Mouse (Mus musculus) heart, postnatal 0 days (tissue): ENCODE measurements around the gene Ranbp2. TPM values are rescaled to one million over a fixed set of nuclear protein-coding genes. Genes with fewer than 3 reads are reported as not detected.

Experiments
- ATAC-seq: fragments of 200-750 bp; cut with Nextera tagmentation; 2 replicates; pipeline ENCODE4 v1.8.0; 2017; ENCODE audit warnings: low read depth, moderate number of reproducible peaks, moderate library complexity; ENCODE audit not compliant: insufficient read depth
- DNase-seq: peaks from one replicate; pipeline ENCODE4 v3.0.0-alpha.2; 2016; ENCODE audit warnings: low spot score
- H3K27ac ChIP-seq: fragments of 300-500 bp; sonication (generic); 2 replicates; pipeline ENCODE4 v1.5.1; 2014; ENCODE audit warnings: low read depth, mild to moderate bottlenecking
- H3K27me3 ChIP-seq: fragments of 300-500 bp; sonication (generic); 2 replicates; pipeline ENCODE4 v1.6.1; 2014; ENCODE audit warnings: low read length, mixed read lengths; ENCODE audit not compliant: control insufficient read depth, insufficient read depth
- H3K36me3 ChIP-seq: fragments of 300-500 bp; sonication (generic); replicated peaks from 2 replicates; pipeline ENCODE4 v1.6.1; 2014; ENCODE audit warnings: low read length, mixed read lengths; ENCODE audit not compliant: control insufficient read depth, insufficient read depth
- H3K4me1 ChIP-seq: fragments of 300-500 bp; sonication (generic); 2 replicates; pipeline ENCODE4 v1.6.1; 2014; ENCODE audit warnings: antibody characterized with exemption; ENCODE audit not compliant: control insufficient read depth, insufficient read depth
- H3K4me2 ChIP-seq: fragments of 300-500 bp; sonication (generic); 2 replicates; pipeline ENCODE4 v1.6.1; 2014; ENCODE audit warnings: low read depth, mild to moderate bottlenecking, low read length, moderate library complexity
- H3K4me3 ChIP-seq: fragments of 300-500 bp; sonication (generic); 2 replicates; pipeline ENCODE4 v1.5.1; 2014; ENCODE audit warnings: low read depth, low read length
- H3K9ac ChIP-seq: fragments of 300-500 bp; sonication (generic); replicated peaks from 2 replicates; pipeline ENCODE4 v1.6.1; 2014; ENCODE audit warnings: low read depth, low read length, mixed read lengths
- H3K9me3 ChIP-seq: fragments of 300-500 bp; sonication (generic); replicated peaks from 2 replicates; pipeline ENCODE4 v1.6.1; 2016; ENCODE audit warnings: low read length; ENCODE audit not compliant: control insufficient read depth
- CTCF ChIP-seq: IDR thresholded peaks from 2 replicates; pipeline ENCODE4 v1.5.1; 2016; ENCODE audit warnings: antibody characterized with exemption, control low read depth, low read depth
- EP300 ChIP-seq: IDR thresholded peaks from 2 replicates; pipeline ENCODE4 v1.6.1; 2016; ENCODE audit warnings: antibody characterized with exemption, low read depth
- WGBS: fragments of 180-500 bp; shearing (Covaris S2); extraction: QIAGEN DNeasy Blood & Tissue Kit; methylation state at CpG from one replicate; pipeline ENCODE4 v1.1.7; 2014; 5-methylcytosine and 5-hydroxymethylcytosine counted together
- polyA plus RNA-seq: library from polyadenylated mRNA; unstranded; fragments of >200 nt; fragmentation: Nextera tagmentation; extraction: Ambion mirVana; gene quantifications from 2 replicates; pipeline ENCODE4 v1.2.1, GENCODE M21; 2015
- total RNA-seq: library from RNA; depleted of rRNA; stranded (reverse); fragments of >200 nt; gene quantifications from 2 replicates; pipeline ENCODE4 v1.2.3, GENCODE M21; 2014; ENCODE audit warnings: low replicate concordance

The Ranbp2 gene
- total and polyA plus RNA-seq, 2 experiments from 2014 or later: 8.8 to 32.9 TPM

DNA sequence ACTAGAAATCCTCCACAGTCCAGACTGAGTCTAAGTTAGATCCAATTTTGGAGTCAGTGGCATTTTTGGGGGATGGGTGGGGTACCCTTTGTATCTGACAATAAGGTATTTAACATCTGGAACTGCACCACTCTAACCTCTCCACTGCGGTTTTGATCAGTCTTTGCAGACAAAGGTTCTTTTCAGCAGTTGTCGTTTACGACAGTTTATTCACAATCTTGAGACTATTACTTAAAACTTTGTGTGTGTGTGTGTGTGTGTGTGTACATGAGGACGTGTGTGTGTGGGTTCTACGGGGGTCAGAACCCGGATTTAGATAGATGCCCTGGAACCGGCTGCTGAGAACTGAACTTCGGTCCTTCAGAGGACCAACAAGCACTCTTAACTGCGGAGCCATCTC lies 870 bp upstream of the Ranbp2 start:
- peak overlapping the region; percentile 84 for H3K9ac ChIP-seq
- H3K27me3 ChIP-seq: no peaks in the 10 kb centered on the region
- DNase-seq (peak; percentile 45), ATAC-seq (no peak)
- no peaks in the 10 kb centered on the region for H3K9me3 ChIP-seq
- no peak for TF ChIP-seq EP300
- TF ChIP-seq CTCF: no peak
- peak overlapping the region; percentile 85 for H3K4me3 ChIP-seq
- no peaks in the 10 kb centered on the region for H3K36me3 ChIP-seq
- peak overlapping the region; percentile 97 for H3K27ac ChIP-seq
- peak overlapping the region; percentile 89 for H3K4me2 ChIP-seq
- peaks cover 7% of the 10 kb centered on the region for H3K4me1 ChIP-seq
- WGBS: 14% methylated on average over 9 of the region's 9 CpGs

DNA sequence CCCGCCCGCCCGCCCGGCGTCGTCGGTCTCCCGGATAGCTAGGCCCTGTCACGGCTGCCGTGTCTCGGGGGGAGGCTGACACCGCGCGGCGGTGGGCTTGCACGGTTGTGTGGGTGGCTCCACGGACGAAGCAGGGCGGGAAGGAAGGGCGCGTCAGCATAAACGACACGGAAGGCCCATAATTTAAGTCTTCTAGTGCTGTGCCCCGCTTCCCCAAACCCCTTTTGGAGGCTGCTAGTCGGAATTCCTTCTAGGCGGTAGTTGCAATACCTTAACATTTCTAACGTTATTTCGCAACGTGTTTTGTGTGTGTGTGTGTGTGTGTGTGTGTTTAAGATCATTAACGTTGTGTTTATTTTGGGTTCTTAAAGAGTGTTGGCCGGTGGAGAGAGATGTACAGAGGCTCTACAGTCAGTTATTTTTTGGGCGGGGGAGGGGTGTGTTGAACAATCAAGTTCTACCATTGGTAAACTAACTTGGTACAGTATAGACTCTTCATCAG lies 611 bp downstream of the Ranbp2 start:
- peaks cover 7% of the 10 kb centered on the region for H3K4me1 ChIP-seq
- WGBS: under 1% methylated on average over 24 of the region's 32 CpGs
- DNase-seq (peak; percentile 29), ATAC-seq (no peak)
- H3K27me3 ChIP-seq: no peaks in the 10 kb centered on the region
- peak overlapping the region; percentile 61 for H3K4me2 ChIP-seq
- no peaks in the 10 kb centered on the region for H3K9me3 ChIP-seq
- peaks cover 4% of the 10 kb centered on the region; the same call in 1 of the 2 replicates for H3K36me3 ChIP-seq
- no peak for TF ChIP-seq CTCF
- peak overlapping the region; percentile 92 for H3K9ac ChIP-seq
- H3K27ac ChIP-seq: peak overlapping the region; percentile 97
- H3K4me3 ChIP-seq: peak overlapping the region; percentile 85

DNA sequence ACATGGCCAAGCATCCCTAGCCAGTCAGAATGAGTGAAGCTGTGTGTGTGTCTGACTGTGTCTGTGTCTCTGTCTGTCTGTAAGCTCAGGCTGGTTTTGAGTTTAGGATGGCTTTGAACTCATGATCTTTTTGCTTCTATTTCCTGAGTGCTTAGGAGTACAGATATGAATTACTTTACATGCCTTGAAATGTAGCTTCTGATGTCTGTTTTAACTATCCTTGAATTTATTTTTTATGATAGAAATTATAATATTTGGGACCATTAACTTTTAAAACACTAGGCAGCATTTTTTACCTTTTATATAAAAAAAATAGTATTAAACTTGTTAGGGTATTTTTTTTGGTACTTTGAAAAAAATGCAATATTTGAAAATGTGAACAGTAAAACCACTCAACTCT lies 4.9 kb downstream of the Ranbp2 start:
- ATAC-seq: no peak

GRCm38 (mm10) chr10:58452185-58452584 lies 5.5 kb downstream of the Ranbp2 start:
- H3K27ac ChIP-seq: no peak overlapping the region
- no peak overlapping the region for H3K9ac ChIP-seq
- H3K27me3 ChIP-seq: no peaks in the 10 kb centered on the region
- 49% methylated on average over 1 of the region's 1 CpGs for WGBS
- no peaks in the 10 kb centered on the region; the same call in 1 of the 2 replicates for H3K4me1 ChIP-seq
- TF ChIP-seq EP300 (no peak), CTCF (no peak)
- no peaks in the 10 kb centered on the region for H3K9me3 ChIP-seq
- H3K4me2 ChIP-seq: no peak overlapping the region
- no peak overlapping the region for H3K4me3 ChIP-seq
- ATAC-seq (no peak), DNase-seq (no peak)
- peaks cover 32% of the 10 kb centered on the region for H3K36me3 ChIP-seq

More for the DNA sequence above, 4.9 kb downstream of the Ranbp2 start:
- DNase-seq: no peak
- Histone ChIP-seq H3K36me3 (peaks cover 31% of the 10 kb centered on the region), H3K9ac (no peak overlapping the region), H3K27me3 (no peaks in the 10 kb centered on the region), H3K27ac (no peak overlapping the region), H3K4me2 (no peak overlapping the region), H3K9me3 (no peaks in the 10 kb centered on the region), H3K4me3 (no peak overlapping the region), H3K4me1 (no peaks in the 10 kb centered on the region; the same call in 1 of the 2 replicates)
- no peak for TF ChIP-seq EP300
- no peak for TF ChIP-seq CTCF

GRCm38 (mm10) chr10:58459896-58460295 lies 13.2 kb downstream of the Ranbp2 start:
- H3K27me3 ChIP-seq: no peaks in the 10 kb centered on the region
- DNase-seq (no peak), ATAC-seq (no peak)
- H3K36me3 ChIP-seq: peaks cover 75% of the 10 kb centered on the region
- no peak overlapping the region for H3K27ac ChIP-seq
- no peaks in the 10 kb centered on the region for H3K9me3 ChIP-seq
- WGBS: 91% methylated on average over 1 of the region's 1 CpGs
- TF ChIP-seq EP300: no peak
- no peak overlapping the region for H3K4me2 ChIP-seq
- H3K9ac ChIP-seq: no peak overlapping the region
- no peaks in the 10 kb centered on the region for H3K4me1 ChIP-seq
- H3K4me3 ChIP-seq: no peak overlapping the region

DNA sequence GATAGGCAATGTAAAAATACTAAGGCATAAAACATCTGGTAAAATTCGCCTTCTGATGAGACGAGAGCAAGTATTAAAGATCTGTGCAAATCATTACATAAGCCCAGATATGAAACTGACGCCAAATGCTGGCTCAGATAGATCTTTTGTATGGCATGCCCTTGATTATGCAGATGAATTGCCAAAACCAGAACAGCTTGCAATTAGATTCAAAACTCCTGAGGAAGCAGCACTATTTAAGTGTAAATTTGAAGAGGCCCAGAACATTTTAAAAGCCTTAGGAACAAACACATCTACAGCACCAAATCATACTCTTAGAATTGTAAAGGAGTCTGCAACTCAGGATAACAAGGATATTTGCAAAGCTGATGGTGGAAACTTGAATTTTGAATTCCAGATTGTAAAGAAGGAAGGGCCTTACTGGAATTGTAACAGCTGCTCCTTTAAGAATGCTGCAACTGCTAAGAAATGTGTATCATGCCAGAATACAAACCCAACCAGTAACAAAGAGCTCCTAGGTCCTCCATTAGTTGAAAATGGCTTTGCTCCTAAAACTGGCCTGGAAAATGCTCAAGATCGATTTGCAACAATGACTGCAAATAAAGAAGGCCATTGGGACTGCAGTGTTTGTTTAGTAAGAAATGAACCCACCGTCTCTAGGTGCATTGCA lies 30.5 kb downstream of the Ranbp2 start:
- no peak for TF ChIP-seq EP300
- no peak for TF ChIP-seq CTCF
- WGBS: 88% methylated on average over 5 of the region's 5 CpGs
- no peak overlapping the region for H3K4me2 ChIP-seq
- no peaks in the 10 kb centered on the region for H3K27me3 ChIP-seq
- peaks cover 65% of the 10 kb centered on the region for H3K36me3 ChIP-seq
- H3K9ac ChIP-seq: no peak overlapping the region
- DNase-seq (no peak), ATAC-seq (no peak)
- no peak overlapping the region for H3K27ac ChIP-seq
- H3K4me3 ChIP-seq: no peak overlapping the region
- H3K4me1 ChIP-seq: no peaks in the 10 kb centered on the region
- no peaks in the 10 kb centered on the region for H3K9me3 ChIP-seq
